Mouse (Mus musculus) inflammation-experienced regulatory T-cells, adult 16 weeks (primary cell): ENCODE measurements around the gene 4933421I07Rik. TPM values are rescaled to one million over a fixed set of nuclear protein-coding genes. Genes with fewer than 3 reads are reported as not detected.

Experiments
- polyA plus RNA-seq: library from polyadenylated mRNA; unstranded; fragments of 100-300 nt; shearing (Covaris generic); gene quantifications from one replicate; pipeline ENCODE4 v1.2.1, GENCODE M21; 2017

4933421I07Rik gene
- polyA plus RNA-seq = not detected

GRCm38 (mm10) chr7:42447850-42448249, at the start of gene 4933421I07Rik:
TSS of gene 4933421I07Rik (minus strand) at chr7:42448120.

Other genes with a start within 250 kb of the 4933421I07Rik start
- gene Vmn2r61, start 188.1 kb downstream of the 4933421I07Rik start, polyA plus RNA-seq = not detected
- 30.2 TPM for gene Zfp141, start 57.6 kb upstream of the 4933421I07Rik start, polyA plus RNA-seq
- not detected for gene Gm21028, start 130.5 kb upstream of the 4933421I07Rik start, polyA plus RNA-seq
- gene Zfp977, start 144.4 kb upstream of the 4933421I07Rik start, polyA plus RNA-seq = not detected
- gene Zfp976, start 194.5 kb upstream of the 4933421I07Rik start, polyA plus RNA-seq = 4.1 TPM
- gene Zfp975, start 244.6 kb upstream of the 4933421I07Rik start, polyA plus RNA-seq = 5.8 TPM